Mouse (Mus musculus): Measurements from ENCODE around the gene Card10. TPM values are rescaled to one million over a fixed set of nuclear protein-coding genes. Genes with fewer than 3 reads are reported as not detected.

The Card10 gene
- total and polyA plus RNA-seq, 3 experiments: 15.0 to 22.3 (median 17.0) TPM

DNA sequence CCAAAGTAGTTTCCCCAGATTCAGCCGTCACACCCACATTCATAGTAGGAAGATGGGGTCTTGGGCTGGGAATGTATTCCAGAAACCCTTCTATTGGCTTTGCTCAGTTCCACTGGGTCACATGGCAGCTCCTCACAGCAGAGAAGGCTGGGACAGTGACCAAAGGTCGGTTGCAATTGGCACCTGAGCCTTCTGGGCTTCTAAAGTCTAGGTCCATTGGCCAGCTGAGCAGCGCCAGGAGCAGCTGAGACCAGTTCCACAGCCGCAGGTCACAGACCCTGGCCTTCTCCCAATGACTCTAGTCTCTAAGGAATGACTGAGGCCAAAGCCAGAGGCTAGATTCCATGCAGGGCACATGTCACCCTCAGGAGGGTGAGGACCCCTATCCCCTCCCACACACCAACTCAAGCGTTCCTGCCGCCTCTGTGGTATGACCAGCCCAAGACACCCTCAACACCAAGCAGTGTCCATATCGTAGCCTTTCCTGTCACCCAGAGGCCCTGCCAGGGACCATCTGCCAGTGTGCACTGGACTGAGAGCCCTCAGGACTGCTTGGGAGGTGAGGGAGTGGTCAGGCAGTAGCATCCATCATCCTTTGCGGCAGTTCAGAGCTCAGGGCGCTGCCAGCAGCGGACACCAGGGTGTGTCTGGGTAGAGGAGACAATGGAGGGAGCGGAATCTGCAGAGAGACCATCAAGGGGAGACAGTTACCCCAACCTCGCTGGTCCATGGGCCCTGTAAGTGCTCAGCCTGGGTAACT is 46.7 kb downstream of the Card10 start:
- intact Hi-C loops (cut with DNase I): no loop called here
- no peak for DNase-seq
- no peaks in the 10 kb centered on the region for H3K27me3 ChIP-seq (ENCODE audit: control insufficient read depth, insufficient read depth, low read length)
- no peak overlapping the region for H3K4me3 ChIP-seq
- no peaks in the 10 kb centered on the region for H3K36me3 ChIP-seq (ENCODE audit: control insufficient read depth, insufficient read depth, low read length)
- H3K79me2 ChIP-seq (replicated peaks; ENCODE audit: control insufficient read depth, insufficient read depth, low read length): no peaks in the 10 kb centered on the region
- WGBS: 81% methylated on average over 12 of the region's 12 CpGs
- no peak overlapping the region for H3K9ac ChIP-seq (ENCODE audit: low read depth, low read length)
- no peaks in the 10 kb centered on the region for H3K4me1 ChIP-seq (ENCODE audit: control insufficient read depth, insufficient read depth, low read length)
- TF ChIP-seq CTCF (IDR thresholded peaks at IDR 0.05): no peak
- no peak for TF ChIP-seq EP300 (IDR thresholded peaks at IDR 0.05; ENCODE audit: insufficient read depth, low read depth, low read length)
- TF ChIP-seq POLR2A (IDR thresholded peaks at IDR 0.05; ENCODE audit: insufficient read depth, low read depth, low read length): no peak
- H3K27ac ChIP-seq: no peak overlapping the region

DNA sequence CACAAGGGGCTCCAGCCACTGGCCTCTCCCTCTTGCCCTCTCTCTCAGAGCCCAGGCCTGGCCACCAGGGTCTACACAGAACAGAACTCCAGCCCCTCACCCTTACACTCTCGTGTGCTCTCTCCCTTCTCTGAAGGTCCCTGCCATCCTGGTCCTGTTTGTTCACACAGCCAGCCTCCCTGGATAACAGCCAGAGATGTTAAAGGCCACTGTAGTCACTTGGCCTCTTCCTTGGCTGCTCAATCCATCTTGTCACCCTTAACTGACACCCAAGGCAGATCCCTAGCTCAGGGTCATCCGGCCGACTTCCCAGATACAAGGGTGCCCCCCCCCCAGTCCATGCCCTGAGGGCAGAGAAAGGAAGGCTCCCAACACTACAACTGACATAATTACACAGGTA is 47.6 kb downstream of the Card10 start:
- H3K4me3 ChIP-seq: no peak overlapping the region

DNA sequence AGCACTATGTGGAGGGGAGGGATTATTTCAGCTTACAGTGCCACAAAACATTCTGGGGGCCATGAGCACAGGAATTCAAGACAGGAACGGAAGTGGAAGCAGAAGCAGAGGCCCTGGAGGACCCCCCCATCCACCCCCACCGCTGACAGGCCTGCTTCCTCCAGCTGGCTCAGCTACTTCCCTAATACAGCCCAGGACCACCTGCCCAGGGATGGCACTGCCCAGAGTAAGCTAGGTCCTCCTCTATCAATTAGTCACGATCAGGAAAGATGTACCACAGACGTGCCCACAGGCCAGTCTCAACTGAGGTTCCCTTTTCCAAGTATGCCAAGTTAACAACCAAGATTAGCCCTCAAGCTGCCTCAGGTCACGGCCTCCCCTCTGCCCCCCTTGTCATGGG is 48.7 kb downstream of the Card10 start:
- intact Hi-C loops (cut with DNase I): no loop called here
- no peak for TF ChIP-seq POLR2A (IDR thresholded peaks at IDR 0.05; ENCODE audit: insufficient read depth, low read depth, low read length)
- no peak for TF ChIP-seq EP300 (IDR thresholded peaks at IDR 0.05; ENCODE audit: insufficient read depth, low read depth, low read length)
- no peak for TF ChIP-seq CTCF (IDR thresholded peaks at IDR 0.05)
- 56% methylated on average over 5 of the region's 5 CpGs for WGBS
- H3K27ac ChIP-seq: no peak overlapping the region
- no peak for DNase-seq
- H3K9ac ChIP-seq (ENCODE audit: low read depth, low read length): no peak overlapping the region
- no peak overlapping the region for H3K4me3 ChIP-seq
- H3K79me2 ChIP-seq (replicated peaks; ENCODE audit: control insufficient read depth, insufficient read depth, low read length): no peaks in the 10 kb centered on the region
- no peaks in the 10 kb centered on the region for H3K27me3 ChIP-seq (ENCODE audit: control insufficient read depth, insufficient read depth, low read length)
- H3K4me1 ChIP-seq (ENCODE audit: control insufficient read depth, insufficient read depth, low read length): no peaks in the 10 kb centered on the region
- H3K36me3 ChIP-seq (ENCODE audit: control insufficient read depth, insufficient read depth, low read length): no peaks in the 10 kb centered on the region

More for the DNA sequence above, 47.6 kb downstream of the Card10 start:
- Histone ChIP-seq H3K27ac (no peak overlapping the region), H3K79me2 (replicated peaks; ENCODE audit: control insufficient read depth, insufficient read depth, low read length) (no peaks in the 10 kb centered on the region), H3K36me3 (ENCODE audit: control insufficient read depth, insufficient read depth, low read length) (no peaks in the 10 kb centered on the region), H3K9ac (ENCODE audit: low read depth, low read length) (no peak overlapping the region), H3K4me1 (ENCODE audit: control insufficient read depth, insufficient read depth, low read length) (no peaks in the 10 kb centered on the region), H3K27me3 (ENCODE audit: control insufficient read depth, insufficient read depth, low read length) (no peaks in the 10 kb centered on the region)
- intact Hi-C loops (cut with DNase I): no loop called here
- TF ChIP-seq EP300 (IDR thresholded peaks at IDR 0.05; ENCODE audit: insufficient read depth, low read depth, low read length): no peak
- TF ChIP-seq POLR2A (IDR thresholded peaks at IDR 0.05; ENCODE audit: insufficient read depth, low read depth, low read length): no peak
- no peak for TF ChIP-seq CTCF (IDR thresholded peaks at IDR 0.05)
- WGBS: 35% methylated on average over 3 of the region's 3 CpGs
- DNase-seq: no peak

DNA sequence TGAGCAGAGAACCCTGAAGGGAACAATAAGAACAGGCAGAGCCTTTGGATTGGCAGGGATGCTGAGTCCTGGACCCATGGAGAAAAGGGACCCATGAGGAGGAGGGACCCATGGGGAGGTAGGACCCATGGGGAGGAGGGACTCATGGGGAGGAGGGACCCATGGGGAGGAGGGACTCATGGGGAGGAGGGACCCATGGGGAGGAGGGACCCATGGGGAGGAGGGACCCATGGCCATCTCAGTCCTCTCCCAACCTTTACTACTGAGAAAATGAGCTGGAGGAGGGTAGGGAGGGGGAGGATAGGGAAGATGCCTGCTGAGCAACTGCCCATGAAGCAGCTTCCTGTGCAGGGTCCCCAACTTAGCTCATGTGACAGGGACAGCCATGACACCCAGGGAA is 49.9 kb downstream of the Card10 start:
- intact Hi-C loops (cut with DNase I): no loop called here

GRCm38 (mm10) chr15:78750608-78751350 is 52.1 kb downstream of the Card10 start:
- H3K9ac ChIP-seq (ENCODE audit: low read depth, low read length): no peak overlapping the region
- 60% methylated on average over 6 of the region's 6 CpGs for WGBS
- H3K79me2 ChIP-seq (replicated peaks; ENCODE audit: control insufficient read depth, insufficient read depth, low read length): no peaks in the 10 kb centered on the region
- no peak overlapping the region for H3K27ac ChIP-seq
- DNase-seq: no peak
- no peaks in the 10 kb centered on the region for H3K27me3 ChIP-seq (ENCODE audit: control insufficient read depth, insufficient read depth, low read length)
- H3K36me3 ChIP-seq (ENCODE audit: control insufficient read depth, insufficient read depth, low read length): no peaks in the 10 kb centered on the region
- no peak for TF ChIP-seq EP300 (IDR thresholded peaks at IDR 0.05; ENCODE audit: insufficient read depth, low read depth, low read length)
- no peak for TF ChIP-seq POLR2A (IDR thresholded peaks at IDR 0.05; ENCODE audit: insufficient read depth, low read depth, low read length)
- no peak for TF ChIP-seq CTCF (IDR thresholded peaks at IDR 0.05)
- H3K4me3 ChIP-seq: no peak overlapping the region
- no peaks in the 10 kb centered on the region for H3K4me1 ChIP-seq (ENCODE audit: control insufficient read depth, insufficient read depth, low read length)
- intact Hi-C loops (cut with DNase I): no loop called here

More for the DNA sequence above, 49.9 kb downstream of the Card10 start:
- Histone ChIP-seq H3K79me2 (replicated peaks; ENCODE audit: control insufficient read depth, insufficient read depth, low read length) (no peaks in the 10 kb centered on the region), H3K9ac (ENCODE audit: low read depth, low read length) (no peak overlapping the region), H3K4me1 (ENCODE audit: control insufficient read depth, insufficient read depth, low read length) (no peaks in the 10 kb centered on the region), H3K36me3 (ENCODE audit: control insufficient read depth, insufficient read depth, low read length) (no peaks in the 10 kb centered on the region), H3K27me3 (ENCODE audit: control insufficient read depth, insufficient read depth, low read length) (no peaks in the 10 kb centered on the region), H3K27ac (no peak overlapping the region), H3K4me3 (no peak overlapping the region)
- DNase-seq: no peak
- TF ChIP-seq EP300 (IDR thresholded peaks at IDR 0.05; ENCODE audit: insufficient read depth, low read depth, low read length) (no peak), CTCF (IDR thresholded peaks at IDR 0.05) (no peak), POLR2A (IDR thresholded peaks at IDR 0.05; ENCODE audit: insufficient read depth, low read depth, low read length) (no peak)

DNA sequence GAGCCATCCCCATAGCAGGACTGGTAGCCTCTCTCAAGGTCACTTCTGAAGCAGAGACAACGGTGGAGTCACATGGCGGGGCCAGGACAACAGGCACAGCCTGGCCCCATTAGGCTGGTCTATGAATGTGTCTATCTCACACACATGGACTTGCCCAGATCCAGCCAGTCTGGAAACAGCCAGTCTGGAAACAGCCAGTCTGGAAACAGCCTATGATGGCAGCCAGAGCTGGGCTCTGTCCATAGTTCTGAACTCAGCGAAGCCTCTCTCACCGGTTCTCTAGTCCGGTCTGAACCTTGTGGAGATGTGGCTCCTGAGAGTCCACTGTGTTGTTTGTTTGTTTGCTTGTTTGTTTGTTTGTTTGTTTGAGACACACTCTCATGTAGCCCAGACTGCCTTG is 53.0 kb downstream of the Card10 start:
- no peak overlapping the region for H3K9ac ChIP-seq (ENCODE audit: low read depth, low read length)
- H3K79me2 ChIP-seq (replicated peaks; ENCODE audit: control insufficient read depth, insufficient read depth, low read length): no peaks in the 10 kb centered on the region
- no peak overlapping the region for H3K27ac ChIP-seq
- DNase-seq: no peak
- H3K4me3 ChIP-seq: no peak overlapping the region
- peaks cover 1% of the 10 kb centered on the region; the same call in 1 of the 2 replicates for H3K4me1 ChIP-seq (ENCODE audit: control insufficient read depth, insufficient read depth, low read length)
- no peak for TF ChIP-seq EP300 (IDR thresholded peaks at IDR 0.05; ENCODE audit: insufficient read depth, low read depth, low read length)
- no peak for TF ChIP-seq POLR2A (IDR thresholded peaks at IDR 0.05; ENCODE audit: insufficient read depth, low read depth, low read length)
- no peak for TF ChIP-seq CTCF (IDR thresholded peaks at IDR 0.05)
- intact Hi-C loops (cut with DNase I): loop anchor here (10.0 kb wide), 1 partner anchor 165 kb away; no protein-coding TSS in a partner anchor
- no peaks in the 10 kb centered on the region for H3K36me3 ChIP-seq (ENCODE audit: control insufficient read depth, insufficient read depth, low read length)
- H3K27me3 ChIP-seq (ENCODE audit: control insufficient read depth, insufficient read depth, low read length): no peaks in the 10 kb centered on the region
- 40% methylated on average over 5 of the region's 5 CpGs for WGBS

Measured in heart, adult 2 months (tissue).